Mouse (Mus musculus) cerebellum, adult 8-10 months (tissue): Measurements from ENCODE around the gene Xpr1.

ENCODE experiments used
- DNase-seq: peaks from one replicate; pipeline ENCODE4 v3.0.0; 2022

The Xpr1 gene

GRCm38 (mm10) chr1:155400056-155400455 lies 17.2 kb downstream of the Xpr1 start:
- DNase-seq, result no peak

- no peak for DNase-seq
Measured at GRCm38 (mm10) chr1:155394829-155395228, 22.4 kb downstream of the Xpr1 start.

GRCm38 (mm10) chr1:155394021-155394420 lies 23.2 kb downstream of the Xpr1 start:
- DNase-seq, result no peak

GRCm38 (mm10) chr1:155392825-155393224 lies 24.4 kb downstream of the Xpr1 start:
- no peak for DNase-seq

GRCm38 (mm10) chr1:155391537-155391936 lies 25.7 kb downstream of the Xpr1 start:
- DNase-seq, result no peak

GRCm38 (mm10) chr1:155388418-155388817 lies 28.8 kb downstream of the Xpr1 start:
- no peak for DNase-seq

- no peak for DNase-seq
Measured at GRCm38 (mm10) chr1:155386551-155386950, 30.7 kb downstream of the Xpr1 start.

GRCm38 (mm10) chr1:155383319-155384302 lies 33.6 kb downstream of the Xpr1 start:
- no peak for DNase-seq

- DNase-seq, result no peak
Measured at GRCm38 (mm10) chr1:155381931-155382330, 35.3 kb downstream of the Xpr1 start.

- DNase-seq, result no peak
Measured at GRCm38 (mm10) chr1:155379289-155379688, 37.9 kb downstream of the Xpr1 start.

GRCm38 (mm10) chr1:155372821-155373220 lies 44.4 kb downstream of the Xpr1 start:
- DNase-seq, result no peak

- no peak for DNase-seq
Measured at GRCm38 (mm10) chr1:155370075-155370658, 47.0 kb downstream of the Xpr1 start.

- DNase-seq, result no peak
Measured at GRCm38 (mm10) chr1:155366366-155366765, 50.8 kb downstream of the Xpr1 start.

GRCm38 (mm10) chr1:155361502-155362126 lies 55.6 kb downstream of the Xpr1 start:
- DNase-seq, result no peak

GRCm38 (mm10) chr1:155353096-155353495 lies 64.1 kb downstream of the Xpr1 start:
- peak; percentile 13 for DNase-seq

GRCm38 (mm10) chr1:155351527-155351926 lies 65.7 kb downstream of the Xpr1 start:
- DNase-seq, result no peak

GRCm38 (mm10) chr1:155348491-155348890 lies 68.7 kb downstream of the Xpr1 start:
- no peak for DNase-seq

GRCm38 (mm10) chr1:155347339-155347738 lies 69.9 kb downstream of the Xpr1 start:
- no peak for DNase-seq

GRCm38 (mm10) chr1:155344019-155344418 lies 73.2 kb downstream of the Xpr1 start:
- no peak for DNase-seq

- DNase-seq, result no peak
Measured at GRCm38 (mm10) chr1:155339622-155340021, 77.6 kb downstream of the Xpr1 start.

- no peak for DNase-seq
Measured at GRCm38 (mm10) chr1:155337315-155337714, 79.9 kb downstream of the Xpr1 start.

- no peak for DNase-seq
Measured at GRCm38 (mm10) chr1:155335963-155336362, 81.3 kb downstream of the Xpr1 start.

- no peak for DNase-seq
Measured at GRCm38 (mm10) chr1:155322183-155322582, 95.0 kb downstream of the Xpr1 start.
